Mouse (Mus musculus) stomach, embryonic 15.5 days (tissue): Measurements from ENCODE around the gene Pigl. TPM values are rescaled to one million over a fixed set of nuclear protein-coding genes. Genes with fewer than 3 reads are reported as not detected.
A peak's percentile ranks its signal among the peaks of the same experiment; 100 is the strongest.

Experiments
- ATAC-seq: fragments of 200-750 bp; cut with Nextera tagmentation; 2 replicates; pipeline ENCODE4 v1.8.0; 2017; ENCODE audit warnings: low read depth, moderate number of reproducible peaks, moderate TSS enrichment; ENCODE audit not compliant: insufficient read depth, low FRiP score
- H3K27ac ChIP-seq: fragments of 300-500 bp; sonication (generic); 2 replicates; pipeline ENCODE4 v1.5.1; 2015; ENCODE audit warnings: mild to moderate bottlenecking, inconsistent platforms
- H3K27me3 ChIP-seq: fragments of 300-500 bp; sonication (generic); replicated peaks from 2 replicates; pipeline ENCODE4 v1.6.1; 2015; ENCODE audit warnings: inconsistent platforms
- H3K36me3 ChIP-seq: fragments of 300-500 bp; sonication (generic); 2 replicates; pipeline ENCODE4 v1.6.1; 2015; ENCODE audit warnings: inconsistent platforms
- H3K4me1 ChIP-seq: fragments of 300-500 bp; sonication (generic); 2 replicates; pipeline ENCODE4 v1.6.1; 2015; ENCODE audit warnings: inconsistent platforms
- H3K4me2 ChIP-seq: fragments of 300-500 bp; sonication (generic); 2 replicates; pipeline ENCODE4 v1.6.1; 2015; ENCODE audit warnings: mild to moderate bottlenecking, inconsistent platforms
- H3K4me3 ChIP-seq: fragments of 300-500 bp; sonication (generic); replicated peaks from 2 replicates; pipeline ENCODE4 v1.5.1; 2015; ENCODE audit warnings: inconsistent platforms
- H3K9ac ChIP-seq: fragments of 300-500 bp; sonication (generic); 2 replicates; pipeline ENCODE4 v1.6.1; 2015; ENCODE audit warnings: inconsistent platforms
- H3K9me3 ChIP-seq: fragments of 300-500 bp; sonication (generic); 2 replicates; pipeline ENCODE4 v1.6.1; 2016; ENCODE audit warnings: inconsistent platforms
- WGBS: fragments of 180-500 bp; shearing (Covaris S2); methylation state at CpG from one replicate; pipeline ENCODE4 v1.1.7; 2015; 5-methylcytosine and 5-hydroxymethylcytosine counted together
- polyA plus RNA-seq: library from polyadenylated mRNA; unstranded; fragments of >200 nt; fragmentation: Nextera tagmentation; extraction: Ambion mirVana; gene quantifications from 2 replicates; pipeline ENCODE4 v1.2.1, GENCODE M21; 2015

The Pigl gene
- polyA plus RNA-seq, 1 experiment from 2014 or later: 9.4 TPM

GRCm38 (mm10) chr11:62473516-62473915 is 15.3 kb downstream of the Pigl start:
- Histone ChIP-seq H3K4me2 (no peak overlapping the region), H3K9ac (no peak overlapping the region), H3K9me3 (no peaks in the 10 kb centered on the region), H3K4me3 (no peak overlapping the region), H3K36me3 (no peaks in the 10 kb centered on the region), H3K4me1 (no peaks in the 10 kb centered on the region), H3K27ac (no peak overlapping the region), H3K27me3 (no peaks in the 10 kb centered on the region)
- WGBS: 89% methylated on average over 5 of the region's 5 CpGs
- no peak for ATAC-seq

GRCm38 (mm10) chr11:62476156-62476555 is 17.9 kb downstream of the Pigl start:
- H3K9ac ChIP-seq: no peak overlapping the region
- WGBS: 89% methylated on average over 4 of the region's 4 CpGs
- H3K4me3 ChIP-seq: no peak overlapping the region
- no peak overlapping the region for H3K4me2 ChIP-seq
- H3K36me3 ChIP-seq: no peaks in the 10 kb centered on the region
- no peaks in the 10 kb centered on the region for H3K9me3 ChIP-seq
- ATAC-seq: no peak
- no peaks in the 10 kb centered on the region for H3K4me1 ChIP-seq
- no peak overlapping the region for H3K27ac ChIP-seq
- H3K27me3 ChIP-seq: no peaks in the 10 kb centered on the region

DNA sequence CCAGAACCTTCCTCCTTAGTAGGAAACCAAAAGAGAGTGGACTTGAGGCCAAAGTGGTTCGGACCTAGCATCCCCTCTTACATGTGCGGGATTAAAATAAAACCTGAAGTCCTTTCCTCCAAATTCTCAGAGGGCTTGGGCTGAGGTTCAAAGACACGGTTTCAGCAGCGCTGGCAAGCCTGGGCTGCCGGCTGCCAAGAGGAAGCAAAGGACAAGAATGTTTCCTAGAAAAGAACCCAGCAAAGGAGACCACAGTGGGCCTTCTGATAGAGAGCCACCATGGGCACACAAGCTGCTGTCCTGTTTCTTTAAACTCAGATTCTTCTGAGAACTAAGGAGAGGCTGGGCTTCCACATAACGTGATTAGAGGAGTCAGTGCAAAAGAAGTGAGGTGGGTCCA is 20.7 kb downstream of the Pigl start:
- ATAC-seq: no peak
- H3K4me1 ChIP-seq: no peaks in the 10 kb centered on the region
- H3K4me3 ChIP-seq: no peak overlapping the region
- no peaks in the 10 kb centered on the region for H3K36me3 ChIP-seq
- no peak overlapping the region for H3K4me2 ChIP-seq
- H3K27ac ChIP-seq: no peak overlapping the region
- WGBS: 67% methylated on average over 6 of the region's 6 CpGs
- H3K27me3 ChIP-seq: no peaks in the 10 kb centered on the region
- H3K9ac ChIP-seq: no peak overlapping the region
- H3K9me3 ChIP-seq: no peaks in the 10 kb centered on the region

DNA sequence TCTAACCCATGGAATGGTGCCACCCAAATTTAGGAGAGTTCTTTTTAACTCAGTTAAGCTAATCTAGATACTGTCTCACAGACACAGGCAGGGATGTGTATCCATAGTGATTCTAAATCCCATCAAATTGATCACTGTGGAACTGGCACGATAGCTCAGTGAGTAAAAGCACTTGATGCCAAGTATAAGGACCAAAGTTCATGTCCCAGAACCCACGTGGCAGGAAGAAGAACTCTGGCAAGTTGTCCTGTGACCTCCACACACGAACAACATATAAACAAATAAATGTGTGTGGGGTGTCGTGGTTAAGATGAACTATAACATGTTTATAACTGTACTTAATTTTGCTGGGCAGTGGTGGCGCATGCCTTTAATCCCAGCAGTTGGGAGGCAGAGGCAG is 21.3 kb downstream of the Pigl start:
- ATAC-seq: no peak
- Histone ChIP-seq H3K4me1 (no peaks in the 10 kb centered on the region), H3K4me2 (no peak overlapping the region), H3K27ac (no peak overlapping the region), H3K9me3 (no peaks in the 10 kb centered on the region), H3K36me3 (no peaks in the 10 kb centered on the region), H3K4me3 (no peak overlapping the region), H3K27me3 (no peaks in the 10 kb centered on the region), H3K9ac (no peak overlapping the region)
- 75% methylated on average over 5 of the region's 5 CpGs for WGBS

GRCm38 (mm10) chr11:62486949-62487348 is 28.7 kb downstream of the Pigl start:
- Histone ChIP-seq H3K4me2 (no peak overlapping the region), H3K36me3 (no peaks in the 10 kb centered on the region), H3K4me1 (no peaks in the 10 kb centered on the region), H3K27me3 (no peaks in the 10 kb centered on the region), H3K4me3 (no peak overlapping the region), H3K9ac (no peak overlapping the region), H3K9me3 (no peaks in the 10 kb centered on the region), H3K27ac (no peak overlapping the region)
- no peak for ATAC-seq
- 86% methylated on average over 1 of the region's 1 CpGs for WGBS

- Histone ChIP-seq H3K4me3 (no peak overlapping the region), H3K9me3 (no peaks in the 10 kb centered on the region), H3K4me1 (no peaks in the 10 kb centered on the region), H3K27me3 (no peaks in the 10 kb centered on the region), H3K27ac (no peak overlapping the region), H3K36me3 (no peaks in the 10 kb centered on the region), H3K4me2 (no peak overlapping the region), H3K9ac (no peak overlapping the region)
- ATAC-seq: no peak
- WGBS: 95% methylated on average over 10 of the region's 10 CpGs
These were observed 29.5 kb downstream of the Pigl start for GRCm38 (mm10) chr11:62487540-62488350.

- H3K4me1 ChIP-seq: peaks cover 14% of the 10 kb centered on the region
- no peaks in the 10 kb centered on the region for H3K27me3 ChIP-seq
- ATAC-seq: no peak
- no peak overlapping the region for H3K27ac ChIP-seq
- H3K4me2 ChIP-seq: no peak overlapping the region
- H3K9ac ChIP-seq: no peak overlapping the region
- no peaks in the 10 kb centered on the region for H3K36me3 ChIP-seq
- no peaks in the 10 kb centered on the region for H3K9me3 ChIP-seq
- WGBS: 97% methylated on average over 6 of the region's 6 CpGs
- no peak overlapping the region for H3K4me3 ChIP-seq
These were observed 35.4 kb downstream of the Pigl start for GRCm38 (mm10) chr11:62493701-62494100.

GRCm38 (mm10) chr11:62494754-62495275 is 36.6 kb downstream of the Pigl start:
- no peak overlapping the region for H3K9ac ChIP-seq
- no peaks in the 10 kb centered on the region for H3K27me3 ChIP-seq
- 6% methylated on average over 6 of the region's 6 CpGs for WGBS
- ATAC-seq: peak; percentile 79
- H3K4me2 ChIP-seq: peak overlapping the region; percentile 34
- H3K27ac ChIP-seq: peak overlapping the region; percentile 87
- H3K9me3 ChIP-seq: no peaks in the 10 kb centered on the region
- H3K4me3 ChIP-seq: no peak overlapping the region
- H3K36me3 ChIP-seq: no peaks in the 10 kb centered on the region
- peaks cover 14% of the 10 kb centered on the region for H3K4me1 ChIP-seq

GRCm38 (mm10) chr11:62495276-62495801 is 37.1 kb downstream of the Pigl start:
- peak overlapping the region; percentile 34 for H3K4me2 ChIP-seq
- H3K36me3 ChIP-seq: no peaks in the 10 kb centered on the region
- no peaks in the 10 kb centered on the region for H3K9me3 ChIP-seq
- peaks cover 14% of the 10 kb centered on the region for H3K4me1 ChIP-seq
- no peaks in the 10 kb centered on the region for H3K27me3 ChIP-seq
- WGBS: 15% methylated on average over 9 of the region's 10 CpGs
- no peak overlapping the region for H3K4me3 ChIP-seq
- peak overlapping the region; percentile 87 for H3K27ac ChIP-seq
- no peak for ATAC-seq
- H3K9ac ChIP-seq: no peak overlapping the region

GRCm38 (mm10) chr11:62496151-62496715 is 38.0 kb downstream of the Pigl start:
- H3K4me2 ChIP-seq: no peak overlapping the region
- H3K36me3 ChIP-seq: no peaks in the 10 kb centered on the region
- H3K9ac ChIP-seq: no peak overlapping the region
- H3K9me3 ChIP-seq: no peaks in the 10 kb centered on the region
- ATAC-seq: no peak
- H3K4me1 ChIP-seq: peaks cover 14% of the 10 kb centered on the region
- no peaks in the 10 kb centered on the region for H3K27me3 ChIP-seq
- no peak overlapping the region for H3K4me3 ChIP-seq
- H3K27ac ChIP-seq: no peak overlapping the region
- 63% methylated on average over 5 of the region's 5 CpGs for WGBS

DNA sequence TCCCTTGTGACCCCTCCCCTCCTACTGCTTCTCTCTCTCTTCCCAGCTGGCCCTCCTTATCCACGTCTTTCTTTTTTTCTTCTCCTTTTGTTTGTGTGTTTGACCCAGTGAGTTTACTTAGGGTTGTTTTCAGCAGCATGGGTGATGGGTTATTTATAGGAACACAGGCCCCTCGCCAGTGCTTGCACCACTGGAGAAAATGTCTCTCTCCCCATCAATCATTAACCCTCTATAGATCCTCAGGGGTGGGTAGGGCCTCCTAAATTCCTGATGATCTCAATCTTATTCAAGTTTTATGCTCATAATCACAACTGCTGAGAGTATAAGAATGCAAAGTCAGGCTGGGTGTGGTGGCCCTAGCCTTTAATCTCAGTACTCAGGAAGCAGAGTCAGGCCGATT is 38.9 kb downstream of the Pigl start:
- H3K4me2 ChIP-seq: no peak overlapping the region
- no peak overlapping the region for H3K4me3 ChIP-seq
- no peaks in the 10 kb centered on the region for H3K27me3 ChIP-seq
- no peaks in the 10 kb centered on the region for H3K9me3 ChIP-seq
- H3K9ac ChIP-seq: no peak overlapping the region
- 42% methylated on average over 3 of the region's 3 CpGs for WGBS
- no peak overlapping the region for H3K27ac ChIP-seq
- no peak for ATAC-seq
- H3K36me3 ChIP-seq: no peaks in the 10 kb centered on the region
- H3K4me1 ChIP-seq: peaks cover 14% of the 10 kb centered on the region

DNA sequence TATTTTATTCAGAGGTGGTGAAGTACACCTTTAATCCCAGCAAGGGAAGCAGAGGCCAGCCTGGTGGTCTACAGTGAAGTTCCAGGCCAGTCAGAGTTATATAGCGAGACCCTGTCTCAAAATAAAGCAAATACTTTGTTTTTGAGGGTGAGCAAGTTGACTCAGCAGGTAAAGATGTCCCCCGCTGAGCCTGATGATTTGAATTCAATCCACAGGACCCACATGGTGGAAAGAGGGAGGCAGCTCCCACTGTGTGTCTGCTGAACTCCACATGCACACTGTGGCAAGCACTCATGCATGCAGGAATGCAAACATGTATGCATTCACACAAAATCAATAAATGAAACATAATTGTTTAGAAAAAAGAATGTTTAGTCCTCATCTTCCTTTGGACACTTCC is 40.5 kb downstream of the Pigl start:
- no peak for ATAC-seq
- Histone ChIP-seq H3K27me3 (no peaks in the 10 kb centered on the region), H3K9me3 (no peaks in the 10 kb centered on the region), H3K36me3 (no peaks in the 10 kb centered on the region), H3K27ac (no peak overlapping the region), H3K4me3 (no peak overlapping the region), H3K4me1 (peaks cover 14% of the 10 kb centered on the region), H3K4me2 (no peak overlapping the region), H3K9ac (no peak overlapping the region)
- WGBS: 93% methylated on average over 2 of the region's 2 CpGs
